Mouse (Mus musculus) cerebellum, adult 9-10 months (tissue): ENCODE results near the gene Serpina3a.

Source experiments
- DNase-seq: peaks from one replicate; pipeline ENCODE4 v3.0.0; 2022

Gene Serpina3a

GRCm38 (mm10) chr12:104143286-104143685 is 30.8 kb downstream of the Serpina3a start:
- no peak for DNase-seq

DNA sequence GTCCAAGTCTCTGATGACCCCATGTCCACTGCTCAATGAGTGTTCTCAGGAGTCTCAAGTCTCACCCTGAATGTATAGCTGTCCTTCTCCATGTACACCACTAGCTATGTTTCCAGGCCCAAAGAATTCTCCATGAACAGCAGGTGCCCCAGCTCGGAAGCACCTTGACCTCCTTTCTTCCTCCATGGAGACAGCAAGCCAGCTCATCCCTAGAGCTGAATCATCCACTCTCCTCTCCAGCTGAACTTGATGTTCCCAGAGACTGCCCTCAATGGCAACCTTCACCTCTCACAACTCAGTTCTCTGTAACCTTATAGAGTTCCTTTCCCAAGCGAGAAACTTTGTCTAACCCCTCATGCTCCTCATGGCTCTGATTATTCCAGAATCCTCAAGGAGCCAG is 33.0 kb downstream of the Serpina3a start:
- no peak for DNase-seq

DNA sequence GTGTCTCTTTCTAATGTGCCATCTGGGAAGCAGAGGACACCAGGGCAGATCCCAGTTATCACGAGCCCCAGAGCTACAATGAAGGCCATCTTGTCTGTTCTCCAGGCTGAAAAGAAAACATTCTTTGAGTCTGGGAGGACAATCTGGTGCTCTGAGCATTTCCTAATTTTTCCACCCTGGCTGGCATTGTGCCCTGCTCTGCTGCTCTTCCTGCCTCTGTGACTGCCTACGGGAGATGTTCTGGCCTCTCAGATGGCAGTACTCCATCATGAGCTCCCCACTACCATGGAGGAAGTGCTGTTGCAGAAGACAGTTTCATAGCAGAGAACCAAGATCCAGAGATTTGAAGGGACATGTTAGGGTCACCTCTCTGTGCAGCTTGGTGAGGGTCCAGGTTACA is 39.5 kb downstream of the Serpina3a start:
- DNase-seq = no peak

DNA sequence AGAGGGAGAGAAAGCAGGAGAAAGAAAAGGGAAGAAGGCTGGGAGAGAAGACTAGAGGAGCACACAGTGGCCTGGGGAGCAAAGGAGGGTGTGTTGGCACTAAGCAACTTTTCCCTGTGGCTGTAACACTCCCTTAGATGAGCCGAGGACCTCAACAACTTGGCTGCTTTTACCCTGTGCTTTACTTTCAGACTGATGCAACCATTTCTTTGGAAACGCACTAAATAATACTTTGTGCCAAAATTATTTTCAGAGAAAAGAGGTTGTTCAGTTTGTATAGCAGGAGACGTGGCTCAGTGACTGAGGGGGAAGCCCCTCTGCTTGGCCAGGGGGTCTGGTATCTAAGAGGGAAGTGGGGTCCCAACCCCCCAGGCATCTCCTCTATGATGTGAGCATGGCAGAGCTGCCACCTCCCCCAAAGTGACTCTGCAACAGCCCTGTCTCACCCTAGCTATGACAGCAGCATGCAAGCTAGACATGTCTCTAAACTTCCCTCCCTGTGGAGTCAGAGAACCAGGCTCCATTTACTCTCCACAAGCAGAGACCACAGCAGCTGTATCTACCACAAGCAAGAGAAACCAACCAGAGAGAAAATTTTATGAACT is 40.6 kb downstream of the Serpina3a start:
- no peak for DNase-seq

- no peak for DNase-seq
These were observed 41.1 kb downstream of the Serpina3a start, which contains the start of gene Serpina3c for GRCm38 (mm10) chr12:104153656-104154055. Serpina3c (minus strand) TSS chr12:104153870.
